Mouse (Mus musculus) heart, adult 9 months (tissue): ENCODE results near the gene Gpr65.
"Not testable (repeated sequence)": the region's sequence is repeated elsewhere in the genome, so short reads cannot be mapped to it uniquely, and the experiment has no call there.

Experiments
- DNase-seq, 2 experiments: peaks; one replicate each; pipeline ENCODE4 v3.0.0; 2022; ENCODE audit warnings: low spot score in 2 of 2

The Gpr65 gene

DNA sequence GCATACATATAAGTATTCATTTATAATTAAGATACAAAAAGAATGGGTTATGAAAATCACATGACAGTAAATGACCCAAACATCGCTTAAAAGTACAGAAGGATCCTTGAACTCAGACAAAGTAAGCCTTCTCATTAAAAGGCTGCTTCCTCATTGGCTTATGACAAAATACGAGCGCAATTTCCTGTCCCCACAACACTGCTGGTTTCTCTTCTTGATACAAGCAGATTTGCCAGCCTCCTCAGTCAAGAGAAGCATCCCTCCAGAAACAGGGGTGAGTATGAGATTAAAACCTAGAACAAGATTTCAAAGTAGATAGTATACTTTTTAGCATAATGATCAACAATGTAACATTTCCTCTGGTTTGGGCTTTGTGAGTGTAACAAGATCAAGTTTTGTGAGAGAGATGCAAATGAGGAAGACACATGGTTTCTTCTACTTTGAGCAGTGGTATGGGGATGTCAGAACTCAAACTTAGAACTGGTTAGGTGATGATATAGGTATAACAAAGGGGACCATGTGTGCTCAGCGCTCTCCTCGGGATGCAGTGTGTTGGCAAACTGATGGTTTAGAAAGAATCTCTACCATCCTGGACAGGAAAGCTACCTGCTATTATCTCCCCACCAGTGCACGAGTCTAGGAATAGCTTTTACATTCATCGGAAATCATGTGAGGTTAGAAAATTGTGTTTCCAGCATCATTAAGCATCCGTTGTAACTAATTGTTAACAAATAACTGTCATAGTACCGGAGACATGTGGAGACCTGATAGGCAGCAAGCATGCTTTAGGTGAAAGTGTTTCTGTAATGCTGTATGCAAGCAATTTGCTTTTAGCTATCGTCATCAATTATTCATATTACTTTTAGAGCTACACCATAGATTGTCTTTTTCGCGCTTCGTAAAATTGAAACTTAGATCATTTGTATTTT is at the start of gene Gpr65:
Gene Gpr65, plus strand, starts transcription at position 195 of the 929 bp plus-strand sequence.
- DNase-seq = no peak

DNA sequence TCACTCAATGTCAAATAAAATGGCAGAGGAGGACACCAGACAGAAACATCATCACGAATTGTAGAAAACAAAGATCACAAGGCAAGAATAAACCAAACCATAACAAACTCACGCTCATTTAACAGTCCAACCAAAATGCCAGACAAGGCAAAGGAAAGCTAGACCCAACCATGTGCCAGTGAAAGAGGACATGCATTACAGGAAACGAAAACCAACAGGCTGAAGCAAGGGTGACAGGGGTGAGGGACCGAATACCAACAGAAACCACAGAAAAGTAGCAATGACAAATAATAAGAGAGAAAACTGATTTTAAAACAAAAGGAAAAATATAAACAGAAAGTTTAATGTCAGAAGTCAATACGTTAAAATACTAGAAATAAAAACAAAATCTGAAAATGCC is 45.1 kb upstream of the Gpr65 start:
- DNase-seq = no peak

DNA sequence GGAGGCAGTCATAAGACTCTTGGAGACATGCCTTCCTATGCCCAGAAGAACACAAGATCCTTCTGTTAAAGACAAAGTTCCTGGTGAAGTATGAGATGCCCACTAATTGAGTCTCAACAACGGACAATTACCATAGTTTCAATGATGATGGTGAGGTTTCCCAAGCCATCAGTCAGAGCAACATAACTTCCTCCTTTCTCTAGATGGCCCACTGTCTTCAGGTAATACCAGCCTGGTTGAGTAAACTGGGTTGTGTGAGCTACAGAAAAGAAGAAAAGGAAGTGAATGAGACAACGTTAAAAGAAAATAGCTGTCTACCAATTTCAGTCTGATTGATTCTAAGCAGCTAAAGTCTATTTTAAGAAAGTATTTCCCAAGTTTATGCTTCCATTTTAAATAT is 41.4 kb upstream of the Gpr65 start:
- DNase-seq = no peak

DNA sequence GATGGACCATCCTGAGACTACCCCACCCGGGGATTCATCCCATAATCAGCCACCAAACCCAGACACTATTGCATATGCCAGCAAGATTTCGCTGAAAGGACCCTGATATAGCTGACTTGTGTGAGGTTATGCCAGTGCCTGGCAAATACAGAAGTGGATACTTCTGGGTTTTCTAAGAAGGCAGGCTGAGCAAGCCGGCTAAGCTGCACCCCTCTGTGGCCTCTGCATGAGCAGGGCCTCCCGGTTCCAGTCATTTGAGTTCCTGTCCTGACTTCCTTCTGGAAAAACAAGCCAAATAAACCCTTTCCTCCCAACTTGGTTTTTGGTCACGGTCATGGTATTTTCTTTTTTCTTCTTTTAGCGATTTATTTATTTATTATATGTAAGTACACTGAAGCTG is 30.0 kb upstream of the Gpr65 start:
- DNase-seq = not testable (repeated sequence)

DNA sequence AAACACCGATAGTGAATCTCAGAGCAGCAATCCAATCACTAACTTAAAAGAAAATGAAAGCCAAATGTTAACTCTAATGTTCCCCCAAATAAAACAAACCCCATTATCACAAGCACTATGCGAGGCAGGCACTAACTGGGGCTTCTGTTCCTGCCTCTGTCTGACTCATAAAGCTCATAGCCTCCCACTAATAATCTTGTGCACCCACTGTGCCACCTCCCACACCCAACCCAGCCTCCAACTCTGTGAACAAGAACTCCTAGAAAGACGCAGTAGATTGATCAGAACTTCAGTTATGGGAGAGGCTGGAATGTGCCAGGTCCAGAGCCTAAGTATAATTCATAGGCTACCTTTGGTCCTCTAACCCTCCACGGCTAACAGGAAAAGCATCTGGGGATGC is 24.3 kb upstream of the Gpr65 start:
- DNase-seq = no peak

DNA sequence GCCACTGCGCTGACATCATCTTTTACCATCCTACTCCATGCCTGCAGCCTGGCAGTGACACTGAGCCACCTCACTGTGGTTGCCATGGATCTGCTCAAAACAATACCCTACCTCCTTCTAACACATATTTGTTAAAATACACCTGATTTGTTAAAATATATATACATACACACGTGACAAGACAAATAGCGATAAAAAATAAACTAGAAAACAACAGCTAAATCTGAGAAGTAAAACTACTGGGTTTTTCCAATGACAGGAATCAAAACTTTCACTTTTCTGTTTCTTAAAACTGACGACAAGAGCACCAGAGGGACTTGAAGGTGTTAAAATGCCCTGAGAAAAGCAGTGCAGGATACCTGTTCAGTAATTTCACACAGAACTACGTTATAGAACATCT is 23.6 kb upstream of the Gpr65 start:
- DNase-seq = no peak

DNA sequence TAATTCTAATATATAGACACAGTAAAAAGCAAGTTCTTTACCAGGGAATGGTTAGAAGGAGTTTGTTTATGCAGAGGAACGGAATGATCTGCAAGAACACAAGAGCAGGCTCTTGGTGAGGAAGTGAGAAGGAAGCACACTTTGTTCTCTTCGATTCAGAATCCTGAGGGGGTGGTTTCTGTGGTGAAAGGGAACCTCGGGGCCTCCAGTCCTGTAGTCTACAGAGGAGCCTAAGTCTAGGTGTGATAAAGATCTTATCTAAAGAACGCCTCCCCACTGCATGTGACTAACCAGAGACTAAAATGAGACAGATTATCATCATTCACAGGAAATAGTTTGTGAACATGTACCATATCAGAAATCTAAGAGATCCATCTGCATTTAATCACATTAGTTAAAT is 21.6 kb upstream of the Gpr65 start:
- DNase-seq = no peak

DNA sequence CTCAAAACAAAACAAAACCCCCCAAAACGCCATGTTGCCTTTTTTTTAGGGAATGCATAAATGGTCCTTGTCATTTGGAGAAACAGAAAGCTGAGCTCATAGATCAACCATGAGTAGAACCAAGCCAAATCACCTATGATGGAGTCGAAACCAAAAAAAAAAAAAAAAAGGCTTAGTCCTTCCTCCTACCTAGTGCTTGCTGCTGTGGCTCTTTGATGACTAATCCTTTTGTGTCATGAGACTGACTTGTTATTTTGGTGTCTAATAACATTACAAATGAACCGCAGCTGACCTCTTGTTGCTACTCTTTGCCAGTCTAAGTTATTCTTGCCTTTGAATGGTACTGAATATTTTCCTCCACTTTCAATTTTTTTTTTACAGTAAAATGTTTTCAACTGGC is 18.8 kb upstream of the Gpr65 start:
- no peak for DNase-seq

DNA sequence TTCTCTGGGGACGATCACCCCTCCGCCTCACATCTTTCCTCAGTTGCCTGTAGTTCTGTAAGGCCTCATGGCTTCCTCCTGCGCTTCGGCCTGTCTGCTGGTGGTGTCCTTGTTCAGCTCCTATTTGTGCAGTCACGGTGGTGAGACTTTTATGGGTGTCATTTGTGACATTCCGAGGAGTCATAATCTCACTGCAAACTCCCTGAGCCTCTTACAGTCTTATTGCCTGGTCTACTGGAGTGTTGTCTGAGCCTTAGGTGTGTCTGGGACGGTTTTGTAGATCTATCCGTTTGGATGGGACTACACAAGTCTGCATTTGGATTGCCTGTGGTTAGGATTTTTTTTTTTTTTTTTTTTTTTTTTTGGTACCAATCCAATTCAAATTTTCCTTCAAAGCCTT is 18.1 kb upstream of the Gpr65 start:
- DNase-seq = no peak

DNA sequence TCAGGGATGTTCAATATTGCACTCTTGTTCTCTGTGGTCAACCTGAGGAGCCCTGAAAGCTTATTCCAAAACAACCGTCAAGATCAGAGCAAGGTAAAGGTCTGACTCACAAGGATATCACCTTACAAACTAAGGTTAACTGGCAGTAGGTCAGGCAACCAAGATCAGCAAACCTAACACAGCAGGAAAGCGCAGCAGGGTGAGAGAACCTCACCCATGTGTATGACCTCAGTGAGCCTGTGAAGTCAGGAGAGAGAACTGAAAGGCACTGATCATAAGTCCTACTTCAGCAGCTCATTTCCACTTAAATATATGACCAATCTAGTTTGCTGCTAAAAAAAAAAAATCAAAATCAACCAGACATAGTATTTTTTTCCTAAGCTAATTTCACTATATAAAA is 16.0 kb upstream of the Gpr65 start:
- DNase-seq = no peak

DNA sequence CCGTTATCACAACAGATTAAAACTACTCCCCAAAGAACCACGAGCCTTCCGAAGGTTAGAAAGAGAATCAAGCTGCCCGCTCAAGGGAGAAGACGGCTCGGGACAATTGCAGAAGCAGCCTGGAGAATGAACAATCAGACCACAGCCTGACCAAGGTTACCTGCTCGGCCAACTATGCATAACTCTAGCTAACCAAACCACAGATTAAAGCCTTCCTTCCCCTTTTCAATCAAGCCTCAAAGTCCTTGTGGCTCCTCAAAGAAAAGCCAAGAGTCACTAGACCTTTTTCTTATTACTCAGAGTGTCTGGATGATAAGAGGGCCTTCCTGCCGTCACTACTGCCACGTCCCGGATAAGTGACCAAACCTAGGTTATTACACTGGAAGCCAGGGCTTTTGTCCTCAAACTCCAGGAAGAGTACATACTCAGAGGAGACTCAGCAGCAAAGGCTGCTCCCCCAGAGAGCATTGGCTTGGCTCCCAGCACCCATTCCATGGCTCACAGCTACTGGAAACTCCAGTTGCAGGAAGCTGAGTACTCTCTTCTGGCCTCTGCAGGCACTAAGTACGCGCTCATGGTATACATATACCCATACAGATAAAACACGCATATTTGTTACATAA is 13.0 kb upstream of the Gpr65 start:
- no peak for DNase-seq

DNA sequence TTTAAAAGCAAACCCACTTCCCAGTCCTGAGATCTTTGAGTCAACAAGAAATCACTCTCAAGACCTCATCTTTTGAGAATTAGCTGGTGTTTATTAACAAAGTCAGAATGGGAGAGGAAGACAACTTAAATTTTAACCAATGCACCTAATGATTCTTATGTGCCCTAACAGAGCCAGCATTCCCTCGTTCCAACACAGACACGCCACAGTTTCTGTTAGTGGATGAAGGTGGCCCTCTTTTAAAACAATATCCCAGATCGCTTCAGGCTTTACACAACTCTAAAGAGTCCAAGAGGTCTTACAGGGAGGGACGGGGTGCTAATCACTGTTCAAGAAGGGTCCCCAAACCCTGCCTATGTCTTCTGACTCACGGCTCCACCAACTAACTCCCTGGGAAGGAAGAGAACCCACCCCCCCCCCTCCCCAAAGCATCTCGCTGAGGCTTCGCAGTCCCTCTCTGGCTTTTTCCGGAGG is 10.0 kb upstream of the Gpr65 start:
- no peak for DNase-seq

DNA sequence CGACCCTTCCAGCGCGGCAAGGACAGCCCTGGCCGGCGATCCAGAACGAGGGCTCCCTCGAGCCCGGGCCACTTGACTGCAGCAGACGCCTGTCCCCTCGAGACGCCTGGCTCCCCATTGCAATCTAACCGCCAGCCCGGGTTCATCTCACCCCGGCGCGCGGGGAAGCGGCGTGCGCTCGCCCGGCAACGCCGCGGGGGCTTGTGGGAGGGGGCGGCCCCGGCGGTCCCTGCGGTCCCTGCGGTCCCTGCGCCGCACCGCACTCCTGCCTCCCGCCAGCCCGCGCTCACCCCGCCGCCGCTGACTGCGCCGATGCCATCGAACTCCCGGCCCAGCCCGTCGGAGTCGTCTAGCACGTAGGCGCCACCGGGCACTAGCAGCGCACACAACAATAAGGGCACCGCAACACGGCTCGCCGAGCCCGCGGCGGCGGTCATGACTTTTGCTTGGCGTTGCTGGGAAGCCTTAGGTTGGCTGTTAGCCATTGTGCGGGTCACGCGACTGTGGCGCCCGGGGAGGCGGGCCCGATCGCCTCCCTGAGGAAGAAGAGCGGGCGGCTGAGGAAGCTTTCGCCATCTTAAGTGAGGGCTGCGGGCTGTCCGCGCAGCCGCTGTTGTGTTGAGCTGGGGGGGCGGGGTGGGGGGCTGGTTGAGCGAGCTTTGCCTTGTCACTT is 9.5 kb upstream of the Gpr65 start, which contains the start of gene Galc:
Gene Galc, minus strand, starts transcription at position 615 of the 673 bp plus-strand sequence.
- DNase-seq = peak; percentile 82 to 90

DNA sequence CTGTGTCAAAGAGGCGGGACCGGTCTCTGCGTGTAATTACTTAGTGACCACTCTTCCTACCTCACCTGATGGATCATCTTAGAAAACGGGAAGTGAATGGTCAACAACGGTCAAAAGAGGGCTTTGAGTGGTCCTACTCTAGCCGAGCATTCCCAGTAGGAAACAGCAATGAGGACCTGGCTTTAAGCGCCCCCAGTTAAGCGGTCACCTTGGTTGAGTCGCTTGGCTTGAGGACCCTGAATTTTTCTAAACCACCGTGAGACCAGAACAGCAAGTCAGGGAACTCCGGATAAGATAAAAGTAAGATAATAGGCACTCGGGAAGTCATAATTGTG is 8.9 kb upstream of the Gpr65 start:
- no peak for DNase-seq

DNA sequence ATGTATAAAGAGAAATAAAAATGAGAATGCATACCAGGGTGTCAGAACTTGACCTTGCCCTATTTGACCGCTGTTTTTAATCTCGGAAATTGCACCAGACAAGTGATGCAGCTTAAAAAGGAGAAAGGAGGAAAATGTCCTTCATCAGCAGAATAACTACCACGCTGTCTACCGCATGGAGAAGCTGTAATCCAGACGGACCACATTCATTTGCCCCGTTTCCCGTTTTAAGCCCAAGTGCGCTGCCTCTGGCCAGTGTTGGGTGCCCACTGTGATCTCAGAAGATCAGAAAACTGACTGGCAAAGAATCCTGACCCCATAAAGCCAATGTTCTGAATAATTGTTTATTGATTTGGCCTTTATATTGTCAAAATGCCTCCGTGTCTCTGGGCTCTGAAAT is 2.7 kb upstream of the Gpr65 start:
- no peak for DNase-seq

DNA sequence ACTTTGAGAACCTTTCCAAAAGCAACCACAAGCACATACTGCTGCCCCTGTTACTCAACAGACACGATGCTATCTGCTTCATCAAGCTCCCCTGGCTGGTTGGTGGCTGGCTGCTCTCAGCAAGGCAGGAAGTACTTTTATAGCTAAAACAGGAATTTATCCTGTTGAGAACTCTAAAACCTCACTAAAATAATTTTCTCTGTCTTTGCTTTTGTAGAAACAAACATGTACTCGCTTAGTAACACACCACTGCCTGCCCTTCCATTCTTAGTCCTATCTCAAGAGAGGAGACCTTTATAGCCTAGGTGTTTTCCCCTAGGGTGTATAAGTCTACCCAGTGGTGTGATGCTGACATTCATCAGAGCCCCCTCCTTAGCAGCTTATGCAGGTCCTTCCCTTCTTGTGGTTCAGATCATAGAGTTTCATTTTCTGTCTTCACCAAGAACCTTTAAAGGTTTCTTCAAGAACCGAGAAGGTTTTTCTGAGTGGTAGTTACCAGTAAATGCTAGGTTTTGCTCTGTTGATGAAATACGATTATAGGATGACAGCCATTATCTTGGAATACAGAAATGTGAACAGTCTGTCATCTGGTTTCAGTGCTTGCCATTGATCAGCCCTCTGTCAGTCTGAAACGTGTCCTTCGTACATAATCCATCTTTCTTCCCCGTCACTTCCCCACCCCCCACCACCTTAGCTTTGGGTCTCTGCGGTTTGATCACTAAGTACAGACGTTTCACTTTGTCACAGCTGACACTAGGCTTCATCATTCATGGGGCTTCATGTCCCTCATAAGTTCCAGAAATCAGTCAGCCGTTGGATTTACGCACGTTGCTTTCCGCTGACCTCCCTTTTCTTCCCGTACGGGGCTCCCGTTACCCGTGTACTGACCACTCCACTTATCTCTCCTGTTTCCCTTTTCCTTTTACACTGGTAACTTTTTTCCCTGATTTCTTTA is 1.6 kb downstream of the Gpr65 start:
- no peak for DNase-seq

DNA sequence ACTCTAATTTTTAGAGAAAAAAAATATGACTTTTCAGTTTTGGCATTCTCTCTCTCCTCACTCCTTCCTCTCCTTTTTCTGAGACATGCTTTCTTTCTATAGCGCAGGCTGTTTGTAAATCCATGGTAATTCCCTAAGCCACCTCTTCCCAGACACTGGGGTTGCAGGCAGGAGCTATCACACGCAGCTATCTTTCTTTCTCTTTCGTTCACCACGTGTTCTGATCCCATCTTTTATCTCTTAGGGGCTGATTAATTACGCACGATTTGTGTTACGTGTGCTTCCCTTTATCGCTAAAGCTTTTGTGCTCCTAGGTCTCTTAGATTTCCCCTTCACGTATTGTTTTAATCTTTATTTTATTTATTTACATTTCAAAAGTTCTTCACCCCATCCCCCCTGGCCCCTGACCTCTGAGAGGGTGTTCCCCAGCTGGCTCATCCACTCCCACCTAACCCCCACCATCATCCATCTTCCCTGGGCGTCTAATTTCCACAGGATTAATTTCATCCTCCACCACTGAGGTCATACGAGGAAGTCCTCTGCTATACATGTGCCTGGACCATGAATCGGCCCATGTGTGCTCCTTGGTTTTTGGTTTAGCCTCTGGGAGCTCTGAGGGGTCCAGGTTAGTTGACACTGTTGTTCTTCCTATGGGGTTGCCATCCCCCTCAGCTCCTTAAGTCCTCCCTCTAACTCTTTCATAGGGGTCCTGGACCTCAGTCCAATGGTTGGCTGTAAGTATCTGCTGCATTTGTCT is 2.6 kb downstream of the Gpr65 start:
- DNase-seq = no peak

DNA sequence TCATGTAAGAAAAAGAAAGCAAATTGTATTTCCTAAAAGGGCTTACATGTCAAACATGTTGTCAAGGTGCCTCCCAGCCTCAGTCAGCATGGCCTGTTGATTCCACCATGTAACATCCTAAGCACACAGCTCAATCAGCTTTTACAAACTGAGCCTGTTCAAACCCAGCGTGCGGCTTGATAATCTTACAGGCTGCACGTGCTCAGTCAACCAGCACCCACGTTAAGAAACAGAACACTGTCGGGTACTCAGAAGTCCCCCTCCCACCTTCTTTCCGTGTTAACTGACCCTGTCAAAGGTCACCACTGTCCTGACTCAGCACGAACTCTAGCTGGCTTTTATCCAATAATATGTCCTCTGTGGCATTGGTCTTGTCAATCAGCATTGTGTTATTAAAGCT is 4.0 kb downstream of the Gpr65 start:
- no peak for DNase-seq

DNA sequence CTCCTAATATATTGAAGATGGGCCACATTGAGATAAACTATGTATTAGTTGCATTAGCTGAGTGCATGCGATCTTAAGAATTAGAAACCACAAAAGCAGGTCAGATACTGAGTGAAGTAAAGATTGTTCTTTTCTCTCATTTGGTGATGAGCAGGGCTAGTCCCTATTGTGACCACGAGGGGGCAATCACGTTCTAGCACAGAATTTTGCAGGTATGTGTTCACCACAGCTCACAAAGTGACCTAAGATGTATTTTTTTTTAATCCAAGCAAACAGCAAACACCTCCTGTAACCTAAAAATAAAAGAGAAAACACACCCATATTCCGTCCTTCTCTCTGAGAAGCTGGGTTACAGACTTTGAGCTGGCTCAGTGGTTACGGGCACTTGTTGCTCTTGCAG is 12.1 kb downstream of the Gpr65 start:
- peak in 1 of 2 experiments; percentile 36 for DNase-seq

DNA sequence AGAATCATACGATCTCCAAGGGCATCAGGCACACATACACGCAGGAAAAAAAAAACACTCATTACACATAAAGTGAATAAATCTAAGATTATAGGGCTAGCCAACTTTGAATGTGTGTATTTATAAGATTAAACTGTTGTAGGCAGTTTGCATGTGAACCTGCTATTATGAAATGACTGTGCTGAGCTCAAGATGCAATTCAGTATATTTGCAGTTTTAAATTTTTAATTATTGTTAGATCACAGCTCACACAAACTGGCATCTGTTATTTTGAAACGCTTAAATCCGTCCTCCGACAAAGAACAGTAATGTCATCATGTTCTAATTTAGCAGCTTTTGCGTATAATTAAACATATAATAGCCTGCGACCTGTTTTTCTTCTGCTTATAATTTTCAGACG is 12.6 kb downstream of the Gpr65 start:
- DNase-seq = no peak
